Mouse (Mus musculus) ES-Bruce4 (cell line): ENCODE results near the gene Ppdpf. TPM values are rescaled to one million over a fixed set of nuclear protein-coding genes. Genes with fewer than 3 reads are reported as not detected.

Source experiments
- H3K27ac ChIP-seq: 2 replicates; pipeline ENCODE4 v1.5.1; 2012; ENCODE audit warnings: low read length, inconsistent platforms; ENCODE audit not compliant: insufficient read depth
- H3K27me3 ChIP-seq: 2 replicates; pipeline ENCODE4 v1.6.1; 2012; ENCODE audit warnings: mild to moderate bottlenecking, low read length, inconsistent platforms; ENCODE audit not compliant: control insufficient read depth, poor library complexity, insufficient read depth, severe bottlenecking
- H3K36me3 ChIP-seq: 2 replicates; pipeline ENCODE4 v1.6.1; 2012; ENCODE audit warnings: inconsistent platforms, mild to moderate bottlenecking, low read length, moderate library complexity; ENCODE audit not compliant: control insufficient read depth, poor library complexity, insufficient read depth, severe bottlenecking
- H3K4me1 ChIP-seq: one replicate; pipeline ENCODE4 v1.8.1; 2011; ENCODE audit warnings: low read length; ENCODE audit not compliant: control insufficient read depth, insufficient read depth
- H3K4me3 ChIP-seq: 2 replicates; pipeline ENCODE4 v1.5.1; 2011; ENCODE audit warnings: low read depth, mild to moderate bottlenecking, low read length
- H3K9ac ChIP-seq: 2 replicates; pipeline ENCODE4 v1.6.1; 2012; ENCODE audit warnings: low read depth, mild to moderate bottlenecking, inconsistent platforms; ENCODE audit not compliant: poor library complexity, severe bottlenecking
- H3K9me3 ChIP-seq: replicated peaks from 2 replicates; pipeline ENCODE4 v1.6.1; 2012; ENCODE audit warnings: mild to moderate bottlenecking, low read length, inconsistent platforms; ENCODE audit not compliant: control insufficient read depth, poor library complexity, insufficient read depth, severe bottlenecking
- CTCF ChIP-seq: IDR thresholded peaks from one replicate; pipeline ENCODE4 v1.8.1; 2011; ENCODE audit warnings: low read depth, low read length
- EP300 ChIP-seq: IDR thresholded peaks from 2 replicates; pipeline ENCODE4 v1.6.1; 2011; ENCODE audit warnings: low read depth, low read length; ENCODE audit not compliant: insufficient read depth
- POLR2A ChIP-seq: IDR thresholded peaks from one replicate; pipeline ENCODE4 v1.8.1; 2011; ENCODE audit warnings: low read length; ENCODE audit not compliant: insufficient read depth
- polyA plus RNA-seq: library from polyadenylated mRNA; stranded (reverse); fragments of >200 nt; gene quantifications from 2 replicates; pipeline ENCODE4 v1.2.4, GENCODE M21; 2011; ENCODE audit warnings: low read depth; ENCODE audit not compliant: missing spikeins, insufficient read depth, insufficient read length

The Ppdpf gene
- polyA plus RNA-seq, 1 experiment, result 67.7 TPM

DNA sequence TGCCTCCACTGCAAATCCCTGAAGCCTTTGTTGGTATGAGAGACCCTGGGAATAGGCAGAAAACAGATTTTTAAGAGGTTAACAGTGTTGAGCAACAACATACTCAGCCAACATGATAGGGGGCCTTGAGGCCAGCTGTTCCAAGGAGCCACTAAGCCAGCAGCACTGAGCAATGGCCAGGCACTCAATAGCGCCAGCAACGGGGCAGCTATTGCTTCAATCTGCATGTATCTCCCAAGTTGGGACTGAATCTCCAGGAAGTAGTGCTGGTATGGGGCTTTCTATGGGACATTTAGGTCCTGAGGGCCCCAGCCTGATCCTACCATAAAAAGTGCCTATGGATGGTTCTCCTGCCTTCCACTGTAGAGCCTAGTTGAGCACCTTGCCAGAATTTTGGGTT lies 28.6 kb upstream of the Ppdpf start:
- TF ChIP-seq CTCF, result no peak
- TF ChIP-seq POLR2A, result no peak
- TF ChIP-seq EP300, result no peak
- Histone ChIP-seq H3K9ac (no peak overlapping the region), H3K36me3 (no peaks in the 10 kb centered on the region), H3K4me1 (no peaks in the 10 kb centered on the region), H3K4me3 (no peak overlapping the region), H3K9me3 (no peaks in the 10 kb centered on the region), H3K27me3 (no peaks in the 10 kb centered on the region), H3K27ac (no peak overlapping the region)

DNA sequence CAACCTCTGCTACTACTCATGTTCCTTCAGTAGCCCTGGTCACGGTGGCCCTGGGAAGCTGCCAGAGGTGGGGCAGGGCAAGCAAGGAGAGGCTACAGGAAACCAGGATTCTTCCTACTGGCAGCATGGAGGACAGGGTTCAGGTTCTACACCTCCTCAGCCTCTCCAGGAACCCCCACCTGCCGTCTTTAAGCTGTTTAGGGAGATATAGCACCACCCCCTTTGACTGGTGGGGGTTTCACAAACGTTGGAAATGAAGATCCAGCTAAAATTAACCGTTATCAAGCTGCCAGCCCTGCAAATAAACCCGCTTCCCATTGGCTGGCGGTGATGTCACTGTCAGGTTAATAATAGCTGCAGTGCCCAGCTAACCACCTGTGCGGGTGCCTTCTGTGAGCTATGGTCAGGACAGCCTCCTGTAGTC lies 27.9 kb upstream of the Ppdpf start:
- no peak overlapping the region for H3K4me3 ChIP-seq
- H3K9ac ChIP-seq, result no peak overlapping the region
- no peaks in the 10 kb centered on the region for H3K4me1 ChIP-seq
- no peak for TF ChIP-seq CTCF
- no peaks in the 10 kb centered on the region for H3K36me3 ChIP-seq
- no peak overlapping the region for H3K27ac ChIP-seq
- no peaks in the 10 kb centered on the region for H3K9me3 ChIP-seq
- no peaks in the 10 kb centered on the region for H3K27me3 ChIP-seq

- H3K27me3 ChIP-seq, result no peaks in the 10 kb centered on the region
- no peaks in the 10 kb centered on the region for H3K9me3 ChIP-seq
- TF ChIP-seq CTCF (no peak), EP300 (no peak), POLR2A (no peak)
- H3K9ac ChIP-seq, result no peak overlapping the region
- H3K4me3 ChIP-seq, result no peak overlapping the region
- no peak overlapping the region for H3K27ac ChIP-seq
- H3K36me3 ChIP-seq, result no peaks in the 10 kb centered on the region
- H3K4me1 ChIP-seq, result no peaks in the 10 kb centered on the region
Observed at GRCm38 (mm10) chr2:181159771-181160170, 27.3 kb upstream of the Ppdpf start.

DNA sequence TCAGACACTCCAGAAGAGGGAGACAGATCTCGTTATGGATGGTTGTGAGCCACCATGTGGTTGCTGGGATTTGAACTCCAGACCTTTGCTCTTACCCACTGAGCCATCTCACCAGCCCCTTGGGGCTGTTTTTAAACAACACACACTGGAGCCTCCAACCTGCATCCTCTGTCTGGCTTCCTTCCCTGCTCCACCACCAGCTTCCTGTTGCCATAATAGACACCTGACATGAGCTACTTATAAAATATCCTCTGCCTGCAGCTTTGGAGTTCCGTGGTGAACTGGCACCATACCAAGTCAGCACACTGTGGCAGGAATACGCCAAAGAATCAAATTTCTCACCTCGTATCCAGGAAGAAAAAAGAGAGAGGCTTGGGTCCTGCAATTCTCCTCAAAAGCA lies 26.2 kb upstream of the Ppdpf start:
- Histone ChIP-seq H3K4me1 (no peaks in the 10 kb centered on the region), H3K36me3 (no peaks in the 10 kb centered on the region), H3K9ac (no peak overlapping the region), H3K27ac (no peak overlapping the region), H3K9me3 (no peaks in the 10 kb centered on the region), H3K4me3 (no peak overlapping the region), H3K27me3 (no peaks in the 10 kb centered on the region)
- no peak for TF ChIP-seq CTCF
- TF ChIP-seq POLR2A, result no peak
- no peak for TF ChIP-seq EP300

GRCm38 (mm10) chr2:181166469-181166868 lies 20.6 kb upstream of the Ppdpf start:
- Histone ChIP-seq H3K4me3 (no peak overlapping the region), H3K4me1 (no peaks in the 10 kb centered on the region)
- TF ChIP-seq POLR2A (no peak), CTCF (no peak), EP300 (no peak)

DNA sequence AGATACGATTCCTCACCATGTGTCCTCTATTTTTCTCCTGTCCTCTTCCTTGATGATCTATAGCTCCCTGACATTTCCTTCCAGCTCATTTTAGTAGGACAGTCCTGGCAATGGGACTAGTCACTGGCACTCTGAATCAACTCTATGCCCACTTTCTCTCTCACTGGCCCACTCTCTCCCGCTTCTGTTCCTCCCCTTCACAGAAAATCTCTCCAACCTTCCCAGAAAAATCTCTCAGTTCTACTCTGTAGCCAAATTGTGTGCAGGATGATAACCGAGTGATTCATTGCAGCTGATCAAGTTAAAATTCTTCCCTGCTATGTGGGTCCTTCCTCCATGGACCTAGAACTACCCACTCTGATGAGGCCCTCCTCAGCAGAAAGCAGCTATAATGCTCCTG lies 12.4 kb upstream of the Ppdpf start:
- 0 out of 2 replicates have a peak, but pooled peaks cover 1% of the 10 kb centered on the region for H3K9me3 ChIP-seq
- H3K27ac ChIP-seq, result no peak overlapping the region
- H3K4me3 ChIP-seq, result no peak overlapping the region
- no peak for TF ChIP-seq EP300
- no peak for TF ChIP-seq POLR2A
- no peak for TF ChIP-seq CTCF
- no peak overlapping the region for H3K9ac ChIP-seq
- H3K4me1 ChIP-seq, result no peaks in the 10 kb centered on the region
- no peaks in the 10 kb centered on the region for H3K27me3 ChIP-seq
- no peaks in the 10 kb centered on the region for H3K36me3 ChIP-seq

More at GRCm38 (mm10) chr2:181166469-181166868, 20.6 kb upstream of the Ppdpf start:
- no peak overlapping the region for H3K27ac ChIP-seq
- no peaks in the 10 kb centered on the region for H3K27me3 ChIP-seq
- H3K9ac ChIP-seq, result no peak overlapping the region
- peaks cover 11% of the 10 kb centered on the region; the same call in 1 of the 2 replicates for H3K9me3 ChIP-seq
- H3K36me3 ChIP-seq, result no peaks in the 10 kb centered on the region
